Mouse (Mus musculus): Measurements from ENCODE around the gene Eno3.

DNA sequence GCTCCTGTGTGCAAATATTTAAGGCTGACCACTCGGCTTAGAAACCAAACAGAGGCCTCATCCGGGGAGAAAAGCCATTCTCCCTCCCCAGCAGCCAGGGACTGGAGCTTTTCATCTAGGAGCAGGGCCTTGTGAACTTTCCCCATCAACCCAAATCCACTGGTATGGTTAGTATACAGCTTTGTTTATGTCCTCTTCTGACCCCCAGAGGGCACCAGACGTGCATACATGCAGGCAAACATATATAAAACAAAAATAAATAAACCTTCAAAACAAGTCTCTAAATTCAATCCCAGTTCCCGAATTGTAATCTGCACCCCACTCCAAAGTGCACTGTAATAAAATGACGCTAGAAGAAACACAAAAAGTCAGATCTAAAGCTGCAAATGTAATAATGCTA lies 27.4 kb upstream of the Eno3 start:
- no peak for TF ChIP-seq CTCF (IDR thresholded peaks at IDR 0.05; ENCODE audit: borderline replicate concordance, insufficient read depth, low read length)
- no peak for TF ChIP-seq POLR2A (IDR thresholded peaks at IDR 0.05; ENCODE audit: low read depth, low read length)
